Mouse (Mus musculus): ENCODE data around the gene Zfp189.
A peak's percentile ranks its signal among the peaks of the same experiment; 100 is the strongest.
"Not testable (repeated sequence)": the region's sequence is repeated elsewhere in the genome, so short reads cannot be mapped to it uniquely, and the experiment has no call there.

The Zfp189 gene

GRCm38 (mm10) chr4:49520572-49521340 is at the start of gene Zfp189, which contains the start of gene Mrpl50:
Gene Zfp189 (plus strand): TSS chr4:49521176.
Gene Mrpl50 (minus strand): TSS chr4:49521093.
- DNase-seq (ENCODE audit: extremely low read depth, low read depth) = peak; percentile 95

- DNase-seq (ENCODE audit: extremely low read depth, low read depth) = no peak
Observed at GRCm38 (mm10) chr4:49473435-49474100, 47.4 kb upstream of the Zfp189 start, which contains the start of gene Acnat1. Gene Acnat1 (minus strand): TSS chr4:49473912.

DNA sequence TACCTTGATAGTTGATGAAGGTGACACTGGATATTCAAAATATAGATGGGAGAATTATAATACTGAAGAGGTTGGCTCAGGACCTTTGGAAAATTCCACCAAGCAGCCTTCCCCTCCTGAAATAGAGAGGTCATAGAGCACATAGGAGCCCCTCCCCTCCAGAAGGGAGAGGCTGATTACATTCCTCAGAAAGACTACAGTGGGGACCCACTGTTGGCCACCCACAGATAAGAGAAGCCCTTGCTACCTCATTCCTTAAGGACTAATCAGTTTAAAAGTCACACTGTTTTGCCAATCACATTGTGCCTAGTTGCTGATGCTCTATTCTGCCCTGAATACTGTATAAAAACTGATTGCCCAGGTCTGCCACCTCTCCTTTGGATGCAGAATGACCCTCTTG is 46.4 kb upstream of the Zfp189 start:
- no peak for DNase-seq (ENCODE audit: extremely low read depth, low read depth)

GRCm38 (mm10) chr4:49478118-49478877 is 42.7 kb upstream of the Zfp189 start:
- peak; percentile 31 for DNase-seq (ENCODE audit: extremely low read depth, low read depth)

DNA sequence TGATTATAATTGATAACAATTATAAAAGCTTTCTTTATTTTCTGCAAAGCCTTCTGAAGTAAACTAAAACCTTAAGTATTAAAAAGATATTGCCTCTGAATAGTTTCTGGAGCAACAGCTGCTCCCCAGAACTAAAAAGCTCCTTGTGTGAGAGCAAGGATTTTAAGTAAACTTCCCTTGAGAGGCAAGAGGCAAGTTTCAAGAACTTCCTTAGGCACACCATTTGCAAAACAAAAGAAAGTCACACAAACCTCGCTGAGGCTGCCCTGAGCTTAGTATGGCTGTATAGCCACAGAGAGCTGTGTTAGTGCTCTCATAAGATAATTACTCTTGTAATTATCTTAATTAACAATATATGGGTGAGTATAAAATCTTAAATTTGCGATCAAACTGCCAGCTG is 41.9 kb upstream of the Zfp189 start:
- not testable (repeated sequence) for DNase-seq (ENCODE audit: extremely low read depth, low read depth)

DNA sequence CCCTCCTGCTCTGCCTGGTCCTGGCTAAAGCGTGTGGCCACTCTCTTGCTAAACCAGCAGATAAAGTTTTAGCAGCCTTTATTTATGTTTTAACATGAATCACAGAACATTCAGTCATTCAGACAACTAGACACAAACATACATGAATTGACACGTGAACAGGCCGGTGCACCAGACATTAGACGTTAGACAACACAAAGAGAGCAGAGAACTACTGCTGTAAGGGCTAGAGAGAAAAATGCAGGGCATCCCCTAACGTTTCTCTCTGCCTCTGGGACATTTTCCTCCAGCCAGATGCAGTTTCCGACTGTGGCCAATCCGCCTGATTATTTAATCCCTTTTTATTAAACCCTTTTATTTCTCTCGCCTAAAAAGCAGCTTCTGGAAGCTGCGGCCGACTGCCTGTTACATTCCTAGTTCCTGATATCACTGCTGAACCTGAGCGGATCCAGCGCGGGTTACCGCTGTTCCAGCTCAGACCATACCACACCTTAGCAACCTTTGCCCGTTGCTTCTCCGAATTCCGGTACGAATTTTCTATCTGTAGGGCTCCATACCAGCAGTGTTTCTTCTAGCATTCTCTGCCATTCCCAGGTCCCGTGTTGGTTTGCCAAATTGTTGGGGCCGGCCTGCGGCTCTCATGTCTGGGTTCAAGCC is 40.7 kb upstream of the Zfp189 start:
- no peak for DNase-seq (ENCODE audit: extremely low read depth, low read depth)

- DNase-seq (ENCODE audit: extremely low read depth, low read depth) = no peak
Observed at GRCm38 (mm10) chr4:49480896-49481295, 40.1 kb upstream of the Zfp189 start.

DNA sequence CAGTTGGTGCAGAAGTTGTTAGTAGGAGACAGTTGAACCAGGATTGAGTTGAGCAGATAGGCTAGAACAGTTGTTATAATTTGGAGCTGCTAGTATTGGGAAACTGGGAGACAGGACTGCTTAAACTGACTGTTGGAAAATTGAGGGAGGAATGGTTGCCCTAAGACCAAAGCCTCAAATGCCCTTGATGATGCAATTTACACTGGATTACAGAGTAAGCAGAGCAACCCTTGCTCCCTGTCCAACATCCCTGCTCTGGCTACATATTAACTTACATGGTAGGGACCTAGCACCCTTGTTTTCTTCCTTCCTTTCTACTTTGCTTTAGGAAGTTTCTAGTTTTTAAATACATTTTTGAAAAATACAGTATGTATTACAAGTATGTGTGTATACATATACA is 35.5 kb upstream of the Zfp189 start:
- no peak for DNase-seq (ENCODE audit: extremely low read depth, low read depth)

- DNase-seq (ENCODE audit: extremely low read depth, low read depth) = not testable (repeated sequence)
Observed at GRCm38 (mm10) chr4:49485934-49486650, 34.9 kb upstream of the Zfp189 start.

DNA sequence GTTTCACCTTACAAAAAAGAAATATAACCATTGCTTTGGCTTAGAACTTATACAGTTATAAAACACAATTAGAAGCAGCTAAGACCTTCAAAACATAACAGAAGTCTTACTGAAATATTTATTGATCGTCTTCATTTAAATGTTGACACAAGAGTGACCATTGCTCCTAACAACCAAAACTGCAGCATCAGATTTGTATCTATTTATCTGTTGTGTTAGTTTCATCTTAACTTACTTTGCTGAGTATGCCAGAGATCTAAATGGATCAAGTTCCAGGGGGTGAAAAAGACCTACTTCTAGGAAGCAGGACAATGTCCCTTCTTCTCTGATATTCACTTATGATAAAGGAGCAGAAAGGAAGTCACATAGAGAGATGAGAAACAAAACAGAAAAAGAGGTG is 17.4 kb upstream of the Zfp189 start:
- DNase-seq (ENCODE audit: extremely low read depth, low read depth) = no peak

- no peak for DNase-seq (ENCODE audit: extremely low read depth, low read depth)
Observed at GRCm38 (mm10) chr4:49506386-49506785, 14.6 kb upstream of the Zfp189 start, which contains the start of gene Baat. Gene Baat (minus strand): TSS chr4:49506557.

DNA sequence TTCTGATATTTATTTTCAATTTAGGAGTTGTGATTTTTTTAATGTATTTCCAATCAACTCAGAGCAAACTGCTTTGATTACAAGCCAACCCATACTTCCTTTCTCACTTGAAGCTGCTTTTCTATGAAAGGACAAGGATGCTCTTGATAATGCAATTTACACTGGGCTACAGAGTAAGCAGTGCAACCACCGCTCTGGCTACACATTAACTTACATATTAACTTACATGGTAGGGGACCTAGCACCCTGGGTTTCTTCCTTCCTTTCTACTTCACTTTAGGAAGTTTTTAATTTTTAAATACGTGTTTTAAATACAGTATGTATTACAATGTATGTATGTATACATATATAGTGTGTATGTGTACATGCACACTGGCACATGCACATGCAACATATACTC is 11.8 kb upstream of the Zfp189 start:
- no peak for DNase-seq (ENCODE audit: extremely low read depth, low read depth)

DNA sequence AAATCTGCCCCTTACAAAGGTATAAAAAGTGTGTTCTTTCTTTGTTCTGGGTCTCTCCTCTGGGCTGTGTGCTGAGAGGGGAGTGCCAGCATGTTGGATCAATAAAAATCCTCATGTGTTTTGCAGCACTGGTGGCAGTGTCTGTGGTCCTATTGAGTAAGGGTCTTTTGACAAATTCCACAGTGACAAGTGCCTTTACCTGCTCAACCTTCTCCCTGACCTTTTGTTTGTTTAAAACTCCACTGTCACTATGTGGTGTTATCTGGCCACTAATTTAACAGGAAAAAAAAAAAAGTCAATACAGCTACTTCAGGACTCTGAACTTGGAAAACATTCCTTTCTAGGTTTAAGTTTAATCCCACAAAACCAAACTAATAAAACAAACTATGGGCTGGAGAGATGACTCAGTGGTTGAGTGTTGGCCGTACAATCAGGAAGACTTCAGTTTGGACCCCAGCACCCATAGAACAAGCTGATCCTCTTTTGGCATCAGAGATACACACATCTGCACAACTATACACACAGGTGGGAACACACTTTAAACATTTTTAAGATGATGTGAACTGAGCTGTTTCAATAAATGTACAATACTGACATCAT is 10.6 kb upstream of the Zfp189 start:
- DNase-seq (ENCODE audit: extremely low read depth, low read depth) = not testable (repeated sequence)

- no peak for DNase-seq (ENCODE audit: extremely low read depth, low read depth)
Observed at GRCm38 (mm10) chr4:49512636-49513035, 8.3 kb upstream of the Zfp189 start.

DNA sequence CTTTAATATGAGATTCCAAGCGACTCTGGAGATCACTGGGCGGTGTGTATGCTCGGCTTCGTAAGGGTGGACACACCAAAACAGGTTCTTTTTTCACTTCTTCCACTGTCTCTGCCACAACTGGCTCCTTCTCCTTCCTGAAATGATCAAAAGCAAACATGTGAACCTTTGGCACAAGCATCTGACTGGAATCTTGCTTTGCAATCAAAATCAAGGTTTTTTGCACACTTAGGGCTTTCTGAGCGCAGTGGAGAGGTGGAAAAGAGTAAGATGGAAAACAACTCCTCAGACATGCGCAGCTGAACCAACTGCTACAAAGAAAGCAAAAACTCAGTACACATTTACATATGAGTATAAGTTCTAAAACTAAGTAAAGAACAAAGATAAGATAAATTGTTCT is 6.5 kb upstream of the Zfp189 start:
- DNase-seq (ENCODE audit: extremely low read depth, low read depth) = no peak

DNA sequence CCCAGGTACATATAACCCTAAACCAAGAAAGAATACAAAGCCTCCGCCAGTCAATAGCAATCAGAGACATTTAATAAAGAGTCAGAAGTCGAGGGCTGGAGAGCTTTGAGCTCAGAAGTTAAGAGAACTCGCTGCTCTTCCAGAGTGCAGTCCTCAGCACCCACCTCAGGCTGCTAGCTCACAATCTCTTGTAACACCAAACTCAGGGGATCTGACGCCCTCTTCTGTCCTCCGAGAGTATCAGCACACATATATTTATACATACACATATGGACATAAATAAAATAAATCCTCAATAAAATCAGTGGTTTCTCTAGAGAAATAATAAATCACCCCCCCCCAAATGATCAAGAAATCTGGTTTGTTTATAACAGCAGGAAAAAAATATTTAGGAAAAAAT is 1.5 kb upstream of the Zfp189 start:
- peak; percentile 54 for DNase-seq (ENCODE audit: extremely low read depth, low read depth)

- DNase-seq (ENCODE audit: extremely low read depth, low read depth) = peak; percentile 24
Observed at GRCm38 (mm10) chr4:49521346-49521745, 370 bp downstream of the Zfp189 start.

DNA sequence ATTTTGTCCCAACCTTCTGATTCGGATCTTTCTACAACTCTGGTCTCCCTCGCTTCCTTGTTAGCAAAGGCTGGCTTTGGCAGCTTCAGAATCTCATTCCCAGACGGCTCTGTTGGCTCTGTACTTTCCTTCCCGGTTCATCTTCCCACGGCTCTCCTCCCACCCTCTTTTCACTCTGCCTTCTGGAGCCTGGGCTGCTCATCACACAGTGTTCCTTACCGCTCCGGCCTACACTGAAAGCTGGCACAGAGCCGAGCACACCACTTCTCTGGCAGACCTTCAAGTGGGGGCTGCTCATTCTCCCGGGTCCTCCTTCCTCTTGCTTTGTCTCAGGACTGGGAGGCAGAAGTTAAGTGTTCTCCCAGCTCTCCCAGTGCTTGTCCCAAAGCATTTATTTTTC is 1.6 kb downstream of the Zfp189 start:
- DNase-seq (ENCODE audit: extremely low read depth, low read depth) = no peak

- no peak for DNase-seq (ENCODE audit: extremely low read depth, low read depth)
Observed at GRCm38 (mm10) chr4:49535036-49535435, 14.1 kb downstream of the Zfp189 start.

- no peak for DNase-seq (ENCODE audit: extremely low read depth, low read depth)
Observed at GRCm38 (mm10) chr4:49535675-49536294, 14.8 kb downstream of the Zfp189 start.
